Mouse (Mus musculus): ENCODE results near the gene Htra1. TPM values are rescaled to one million over a fixed set of nuclear protein-coding genes. Genes with fewer than 3 reads are reported as not detected.
A peak's percentile ranks its signal among the peaks of the same experiment; 100 is the strongest.

Gene Htra1
- polyA plus RNA-seq (2016; fragmentation: Nextera tagmentation; extraction: Ambion mirVana) = 2.5 and 7.0 TPM in 2 replicates

- Histone ChIP-seq H3K36me3 (no peaks in the 10 kb centered on the region), H3K4me1 (replicated peaks) (peaks cover 19% of the 10 kb centered on the region), H3K9me3 (no peaks in the 10 kb centered on the region), H3K27me3 (ENCODE audit: insufficient read depth, poor library complexity, severe bottlenecking) (peaks cover 89% of the 10 kb centered on the region), H3K4me3 (peak within 1 kb of the TSS; percentile 56), H3K27ac (peak within 1 kb of the TSS; percentile 35; the same call in 1 of the 2 replicates)
- DNase-seq (ENCODE audit: low spot score) = peak; percentile 59
- under 1% methylated on average over 70 of the region's 70 CpGs for WGBS
Measured at GRCm38 (mm10) chr7:130935793-130936471, at the start of gene Htra1. Gene Htra1 (plus strand): TSS chr7:130936111.

- WGBS = 79% methylated on average over 3 of the region's 3 CpGs
- peaks cover 37% of the 10 kb centered on the region for H3K36me3 ChIP-seq
- no peak overlapping the region for H3K4me3 ChIP-seq
- H3K27me3 ChIP-seq (ENCODE audit: insufficient read depth, poor library complexity, severe bottlenecking) = no peaks in the 10 kb centered on the region
- no peak for DNase-seq (ENCODE audit: low spot score)
- H3K9me3 ChIP-seq = no peaks in the 10 kb centered on the region
- H3K27ac ChIP-seq = no peak overlapping the region
- H3K4me1 ChIP-seq (replicated peaks) = peaks cover 7% of the 10 kb centered on the region; the same call in 1 of the 2 replicates
Measured at GRCm38 (mm10) chr7:130886246-130886645, 49.7 kb upstream of the Htra1 start.

- Histone ChIP-seq H3K9me3 (no peaks in the 10 kb centered on the region), H3K27ac (0 out of 2 replicates have a peak overlapping the region, but pooled peaks have one; percentile 8), H3K36me3 (peaks cover 45% of the 10 kb centered on the region), H3K4me3 (no peak overlapping the region), H3K27me3 (ENCODE audit: insufficient read depth, poor library complexity, severe bottlenecking) (no peaks in the 10 kb centered on the region), H3K4me1 (replicated peaks) (peaks cover 7% of the 10 kb centered on the region; the same call in 1 of the 2 replicates)
- no peak for DNase-seq (ENCODE audit: low spot score)
- WGBS = 16% methylated on average over 3 of the region's 3 CpGs
Measured at GRCm38 (mm10) chr7:130887946-130888345, 48.0 kb upstream of the Htra1 start.

- Histone ChIP-seq H3K4me3 (no peak overlapping the region), H3K27ac (no peak overlapping the region), H3K36me3 (peaks cover 46% of the 10 kb centered on the region), H3K9me3 (no peaks in the 10 kb centered on the region), H3K4me1 (replicated peaks) (peaks cover 7% of the 10 kb centered on the region; the same call in 1 of the 2 replicates), H3K27me3 (ENCODE audit: insufficient read depth, poor library complexity, severe bottlenecking) (no peaks in the 10 kb centered on the region)
- 39% methylated on average over 2 of the region's 2 CpGs for WGBS
- DNase-seq (ENCODE audit: low spot score) = no peak
Measured at GRCm38 (mm10) chr7:130890871-130891270, 45.0 kb upstream of the Htra1 start.

DNA sequence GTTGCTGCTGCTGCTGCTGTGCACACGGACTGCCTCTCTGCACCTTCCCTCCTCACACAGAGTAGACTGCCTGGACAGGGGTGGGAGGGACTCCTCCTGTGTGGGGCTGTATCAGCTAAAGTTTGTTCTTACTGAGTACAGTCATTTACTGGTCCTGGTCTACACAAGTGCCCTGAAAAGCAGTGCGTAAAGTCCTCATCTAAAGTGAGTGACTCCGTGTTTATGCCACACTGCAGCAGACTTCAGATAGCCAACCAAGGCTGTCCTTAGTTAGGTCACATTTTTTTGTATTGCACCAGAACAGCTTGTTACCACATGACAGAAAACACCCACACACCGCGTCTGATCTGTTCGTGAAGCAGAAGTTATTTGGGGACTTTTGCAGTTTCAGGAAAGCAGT lies 42.9 kb upstream of the Htra1 start:
- DNase-seq (ENCODE audit: low spot score) = no peak
- peaks cover 56% of the 10 kb centered on the region for H3K36me3 ChIP-seq
- WGBS = 88% methylated on average over 6 of the region's 6 CpGs
- H3K4me3 ChIP-seq = no peak overlapping the region
- H3K27me3 ChIP-seq (ENCODE audit: insufficient read depth, poor library complexity, severe bottlenecking) = no peaks in the 10 kb centered on the region
- no peaks in the 10 kb centered on the region for H3K9me3 ChIP-seq
- H3K4me1 ChIP-seq (replicated peaks) = peaks cover 2% of the 10 kb centered on the region; the same call in 1 of the 2 replicates
- H3K27ac ChIP-seq = no peak overlapping the region

DNA sequence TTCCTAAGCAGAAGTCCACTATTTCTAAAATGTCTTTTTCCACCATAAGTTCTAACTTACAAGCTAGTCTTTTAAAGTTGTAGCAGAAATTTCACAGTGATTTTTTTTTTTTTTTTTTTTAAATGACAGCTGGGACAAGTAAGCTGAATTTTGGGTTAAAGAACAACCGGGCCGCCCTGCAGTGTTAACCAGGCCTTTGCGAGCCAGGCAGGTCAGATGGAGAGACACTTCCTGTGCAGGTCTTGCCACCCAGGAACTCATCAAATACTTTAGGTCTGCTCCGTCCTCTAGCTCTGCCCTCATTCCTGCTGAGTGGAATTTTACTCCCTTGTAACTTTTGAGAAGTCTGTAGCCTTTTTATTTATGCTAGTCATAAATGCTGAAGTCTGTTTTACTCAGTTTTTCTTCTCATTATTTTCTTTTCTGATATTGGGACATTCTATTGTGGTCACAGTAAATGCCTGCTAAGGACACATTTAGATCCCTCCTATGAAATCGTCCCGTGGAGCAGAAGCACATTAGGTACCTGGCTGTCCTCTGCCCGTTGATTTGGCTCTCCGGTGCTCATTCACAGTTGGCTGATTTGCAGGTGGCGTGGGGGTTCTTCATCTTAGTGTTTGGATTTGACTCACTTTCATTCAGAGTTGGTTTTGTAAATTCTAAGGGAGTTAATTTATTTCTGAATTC lies 40.8 kb upstream of the Htra1 start:
- 85% methylated on average over 9 of the region's 9 CpGs for WGBS
- Histone ChIP-seq H3K27ac (no peak overlapping the region), H3K4me3 (no peak overlapping the region), H3K4me1 (replicated peaks) (no peaks in the 10 kb centered on the region), H3K9me3 (no peaks in the 10 kb centered on the region), H3K27me3 (ENCODE audit: insufficient read depth, poor library complexity, severe bottlenecking) (no peaks in the 10 kb centered on the region), H3K36me3 (peaks cover 66% of the 10 kb centered on the region)
- DNase-seq (ENCODE audit: low spot score) = no peak

- H3K27me3 ChIP-seq (ENCODE audit: insufficient read depth, poor library complexity, severe bottlenecking) = no peaks in the 10 kb centered on the region
- DNase-seq (ENCODE audit: low spot score) = no peak
- H3K36me3 ChIP-seq = peaks cover 68% of the 10 kb centered on the region
- H3K4me3 ChIP-seq = no peak overlapping the region
- H3K9me3 ChIP-seq = no peaks in the 10 kb centered on the region
- H3K4me1 ChIP-seq (replicated peaks) = no peaks in the 10 kb centered on the region
- WGBS = 86% methylated on average over 2 of the region's 2 CpGs
- no peak overlapping the region for H3K27ac ChIP-seq
Measured at GRCm38 (mm10) chr7:130895618-130895945, 40.3 kb upstream of the Htra1 start.

DNA sequence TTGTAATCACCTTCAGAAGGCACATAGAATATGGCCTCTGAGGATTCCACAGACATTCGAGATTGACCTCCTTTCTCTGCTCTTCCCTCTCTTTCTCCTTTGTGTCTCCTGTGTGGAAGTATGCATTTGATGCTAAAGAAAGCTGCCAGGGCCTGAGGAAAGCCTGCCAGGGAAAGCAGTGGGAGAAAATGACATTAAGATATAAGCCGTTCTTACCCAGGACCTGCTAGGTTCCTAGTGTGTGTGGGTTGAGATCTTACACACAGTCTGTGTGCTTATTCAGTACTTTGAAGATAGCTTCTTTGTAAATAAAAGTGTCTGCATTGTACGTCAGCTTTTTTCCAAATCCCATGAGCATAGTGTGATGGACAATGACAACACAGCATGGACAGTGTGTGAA lies 39.8 kb upstream of the Htra1 start:
- WGBS = 87% methylated on average over 3 of the region's 3 CpGs
- Histone ChIP-seq H3K4me3 (no peak overlapping the region), H3K27me3 (ENCODE audit: insufficient read depth, poor library complexity, severe bottlenecking) (no peaks in the 10 kb centered on the region), H3K4me1 (replicated peaks) (no peaks in the 10 kb centered on the region), H3K9me3 (no peaks in the 10 kb centered on the region), H3K27ac (no peak overlapping the region), H3K36me3 (peaks cover 69% of the 10 kb centered on the region)
- DNase-seq (ENCODE audit: low spot score) = no peak

DNA sequence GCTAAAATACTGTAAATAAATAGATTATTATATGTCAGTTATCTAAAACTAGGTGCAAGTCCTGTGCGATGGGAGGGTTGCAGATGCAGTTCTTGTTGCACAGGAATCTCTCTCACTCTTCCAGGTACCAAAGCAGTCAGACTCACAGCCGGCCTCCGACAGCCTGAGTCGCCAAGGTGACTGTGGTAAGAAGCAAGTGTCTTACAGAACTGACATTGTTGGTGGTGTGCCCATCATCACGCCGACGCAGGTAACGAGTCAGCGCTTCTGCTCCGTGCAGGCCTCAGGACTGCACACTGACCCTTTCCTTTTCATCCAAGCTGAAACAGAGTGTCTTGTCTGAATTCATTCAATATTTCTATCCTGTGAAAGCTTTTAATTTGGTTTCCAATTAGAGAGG lies 38.7 kb upstream of the Htra1 start:
- WGBS = 94% methylated on average over 10 of the region's 10 CpGs

DNA sequence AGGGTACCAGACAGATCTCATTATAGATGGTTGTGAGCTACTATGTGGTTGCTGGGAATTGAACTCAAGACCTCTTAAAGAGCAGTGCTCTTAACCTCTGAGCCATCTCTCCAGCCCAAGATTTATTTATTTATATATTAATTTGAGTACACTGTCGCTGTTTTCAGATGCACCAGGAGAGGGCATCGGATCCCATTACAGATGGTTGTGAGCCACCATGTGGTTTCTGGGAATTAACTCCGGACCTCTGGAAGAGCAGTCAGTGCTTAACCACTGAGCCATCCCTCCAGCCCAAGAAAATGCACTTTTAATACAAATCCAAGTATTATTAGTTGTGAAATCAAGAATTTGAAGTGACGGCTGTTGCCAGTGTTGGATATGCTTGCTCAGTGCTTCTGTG lies 37.5 kb upstream of the Htra1 start:
- Histone ChIP-seq H3K27me3 (ENCODE audit: insufficient read depth, poor library complexity, severe bottlenecking) (no peaks in the 10 kb centered on the region), H3K4me3 (no peak overlapping the region), H3K27ac (no peak overlapping the region), H3K9me3 (no peaks in the 10 kb centered on the region), H3K36me3 (peaks cover 66% of the 10 kb centered on the region), H3K4me1 (replicated peaks) (no peaks in the 10 kb centered on the region)
- DNase-seq (ENCODE audit: low spot score) = peak; percentile 23
- 80% methylated on average over 4 of the region's 4 CpGs for WGBS

More for the DNA sequence above, 38.7 kb upstream of the Htra1 start:
- H3K27me3 ChIP-seq (ENCODE audit: insufficient read depth, poor library complexity, severe bottlenecking) = no peaks in the 10 kb centered on the region
- H3K36me3 ChIP-seq = peaks cover 68% of the 10 kb centered on the region
- no peaks in the 10 kb centered on the region for H3K9me3 ChIP-seq
- H3K4me3 ChIP-seq = no peak overlapping the region
- no peaks in the 10 kb centered on the region for H3K4me1 ChIP-seq (replicated peaks)
- no peak for DNase-seq (ENCODE audit: low spot score)
- H3K27ac ChIP-seq = no peak overlapping the region

DNA sequence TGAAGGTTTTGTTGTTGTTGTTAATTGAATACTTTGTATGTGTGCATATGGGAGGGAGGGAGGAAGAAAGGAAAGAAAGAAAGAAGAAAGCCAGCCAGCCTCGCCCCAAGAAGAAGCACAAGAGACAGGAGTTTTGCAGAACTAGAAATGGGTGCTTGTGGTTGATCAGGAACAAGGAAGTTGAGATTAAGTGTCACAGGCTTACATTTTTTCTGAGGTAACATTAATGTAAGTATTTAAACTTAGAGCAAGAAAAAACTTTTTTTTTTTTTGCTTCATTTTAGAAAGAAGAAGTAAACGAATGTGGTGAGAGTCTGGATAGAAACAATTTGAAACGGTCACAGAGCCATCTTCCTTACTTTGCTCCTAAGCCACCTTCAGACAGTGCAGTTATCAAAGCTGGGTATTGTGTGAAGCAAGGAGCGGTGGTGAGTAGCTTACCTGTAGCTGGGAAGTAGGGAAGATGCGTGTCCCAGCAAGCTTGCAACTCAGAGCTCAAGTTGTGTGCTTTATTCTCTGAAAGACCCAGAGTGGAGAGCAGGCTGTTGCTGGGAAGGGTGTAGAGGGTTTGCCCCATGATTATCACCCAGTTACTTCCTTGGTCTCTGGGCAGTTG lies 35.6 kb upstream of the Htra1 start:
- no peaks in the 10 kb centered on the region for H3K27me3 ChIP-seq (ENCODE audit: insufficient read depth, poor library complexity, severe bottlenecking)
- no peak overlapping the region for H3K27ac ChIP-seq
- no peak for DNase-seq (ENCODE audit: low spot score)
- peaks cover 75% of the 10 kb centered on the region for H3K36me3 ChIP-seq
- H3K4me1 ChIP-seq (replicated peaks) = no peaks in the 10 kb centered on the region
- no peak overlapping the region for H3K4me3 ChIP-seq
- 94% methylated on average over 5 of the region's 5 CpGs for WGBS
- H3K9me3 ChIP-seq = no peaks in the 10 kb centered on the region

DNA sequence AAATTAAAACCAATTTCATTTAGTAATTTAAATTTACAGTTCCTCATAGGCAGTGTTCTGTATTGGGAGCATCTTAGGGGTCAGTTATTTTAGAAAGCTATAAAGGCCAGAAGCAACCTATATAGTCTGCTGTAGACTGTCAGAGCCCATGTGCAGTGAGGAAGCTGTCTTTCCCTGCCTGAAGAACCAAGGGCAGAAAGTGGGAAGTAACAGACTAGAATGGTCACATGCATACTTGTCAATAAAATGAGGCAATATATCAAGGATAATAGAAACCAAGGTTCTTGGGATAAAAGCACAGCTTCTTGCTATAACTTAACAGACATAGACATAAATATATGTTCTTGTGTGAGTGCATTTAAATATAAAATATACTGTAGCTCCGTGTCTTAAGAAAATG lies 33.0 kb upstream of the Htra1 start:
- Histone ChIP-seq H3K4me3 (no peak overlapping the region), H3K27ac (no peak overlapping the region), H3K27me3 (ENCODE audit: insufficient read depth, poor library complexity, severe bottlenecking) (no peaks in the 10 kb centered on the region), H3K36me3 (peaks cover 53% of the 10 kb centered on the region), H3K9me3 (no peaks in the 10 kb centered on the region), H3K4me1 (replicated peaks) (no peaks in the 10 kb centered on the region)
- DNase-seq (ENCODE audit: low spot score) = no peak
- 95% methylated on average over 1 of the region's 1 CpGs for WGBS

DNA sequence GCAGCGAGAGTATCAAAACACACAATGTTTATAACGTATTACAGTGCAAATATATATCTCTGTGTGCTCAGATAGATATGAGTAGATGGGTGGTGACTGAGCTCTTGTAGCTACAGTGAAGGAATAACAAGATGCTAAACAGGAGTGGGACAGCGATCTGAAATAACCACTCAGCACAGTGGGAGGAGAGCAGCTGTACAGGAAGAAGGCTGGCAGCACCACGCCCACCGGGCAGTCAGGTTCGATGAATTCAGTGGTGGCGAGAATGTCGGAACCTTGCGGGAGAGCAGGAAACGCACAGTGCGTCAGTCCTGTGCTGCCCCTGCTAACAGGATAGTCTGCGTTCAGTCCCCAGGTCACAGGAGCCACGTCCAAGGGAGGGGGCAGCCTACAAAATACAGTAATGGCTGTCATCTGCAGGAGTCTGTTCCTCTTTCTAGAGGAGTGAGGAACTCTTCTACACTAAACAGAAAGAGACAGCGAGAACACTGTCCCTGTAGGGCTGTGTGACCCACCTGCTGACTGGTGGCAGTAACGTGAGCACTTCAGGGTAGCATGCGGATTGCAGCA lies 32.3 kb upstream of the Htra1 start:
- DNase-seq (ENCODE audit: low spot score) = no peak
- Histone ChIP-seq H3K4me1 (replicated peaks) (no peaks in the 10 kb centered on the region), H3K9me3 (no peaks in the 10 kb centered on the region), H3K27ac (no peak overlapping the region), H3K4me3 (no peak overlapping the region), H3K36me3 (peaks cover 52% of the 10 kb centered on the region), H3K27me3 (ENCODE audit: insufficient read depth, poor library complexity, severe bottlenecking) (no peaks in the 10 kb centered on the region)
- 90% methylated on average over 16 of the region's 16 CpGs for WGBS

All from hindbrain, embryonic 10.5 days (tissue).